Mouse (Mus musculus) right cerebral cortex, postnatal 10 days (tissue): ENCODE measurements around the gene Garem2.
A peak's percentile ranks its signal among the peaks of the same experiment; 100 is the strongest.
"Not testable (repeated sequence)": the region's sequence is repeated elsewhere in the genome, so short reads cannot be mapped to it uniquely, and the experiment has no call there.

Experiments
- DNase-seq, 2 experiments: peaks; one replicate each; pipeline ENCODE4 v3.0.0; 2021; ENCODE audit warnings: low spot score in 2 of 2

Gene Garem2

GRCm38 (mm10) chr5:30104841-30105667 lies at the start of gene Garem2:
TSS of gene Garem2 (plus strand) at chr5:30105161.
- DNase-seq: peak; percentile 43 to 57

DNA sequence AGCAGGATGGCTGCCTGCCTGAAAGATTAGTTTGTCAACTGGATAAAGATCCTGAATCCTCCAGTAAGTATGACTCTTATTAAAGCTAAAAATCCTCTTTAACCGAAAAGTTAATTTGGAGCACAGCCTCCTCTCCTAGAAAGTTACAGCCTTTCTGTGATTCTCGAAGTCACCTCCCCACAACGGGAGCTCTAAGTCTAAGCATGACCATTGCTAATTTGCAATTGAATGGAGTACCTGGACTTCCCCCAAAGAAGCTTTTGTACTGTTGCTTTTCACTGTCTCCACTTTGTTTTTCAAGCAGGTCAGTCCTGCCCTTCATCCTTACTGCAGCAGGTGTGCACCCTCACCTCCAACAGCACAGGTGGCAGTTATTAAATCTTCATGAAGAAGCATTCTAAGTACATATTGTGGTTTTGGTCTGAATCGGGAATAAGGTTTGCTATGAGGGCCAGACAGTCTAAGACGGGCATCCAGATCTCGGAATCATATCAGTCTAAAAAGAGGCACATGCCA lies 46.7 kb upstream of the Garem2 start:
- no peak for DNase-seq

GRCm38 (mm10) chr5:30059607-30060006 lies 45.4 kb upstream of the Garem2 start:
- DNase-seq: not testable (repeated sequence)

DNA sequence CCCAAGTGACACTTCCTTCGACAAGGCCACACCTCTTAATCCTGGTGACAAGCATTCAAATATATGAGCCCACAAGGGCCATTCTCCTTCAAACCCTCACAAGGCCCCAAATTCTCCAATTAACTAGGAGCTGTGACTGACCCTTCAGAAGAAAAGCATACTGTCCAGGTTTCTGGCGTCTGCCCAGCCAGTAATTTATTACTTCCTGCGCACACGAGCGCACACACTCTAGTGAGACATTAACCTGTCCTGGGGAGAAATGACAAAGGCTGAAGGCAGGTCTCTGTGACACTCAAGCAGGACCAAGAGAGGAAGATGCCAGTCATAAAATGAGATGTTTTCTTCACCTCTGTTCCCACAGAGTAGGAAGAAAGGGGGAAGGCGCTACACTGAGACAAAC lies 37.2 kb upstream of the Garem2 start:
- no peak for DNase-seq

- DNase-seq: no peak
These were observed 33.3 kb upstream of the Garem2 start for GRCm38 (mm10) chr5:30071677-30072076.

GRCm38 (mm10) chr5:30072377-30072776 lies 32.6 kb upstream of the Garem2 start:
- DNase-seq: no peak

- DNase-seq: peak; percentile 85 to 86
These were observed 31.8 kb upstream of the Garem2 start, which contains the start of gene Tyms for GRCm38 (mm10) chr5:30072825-30073821. TSS of gene Tyms (minus strand) at chr5:30073617.

DNA sequence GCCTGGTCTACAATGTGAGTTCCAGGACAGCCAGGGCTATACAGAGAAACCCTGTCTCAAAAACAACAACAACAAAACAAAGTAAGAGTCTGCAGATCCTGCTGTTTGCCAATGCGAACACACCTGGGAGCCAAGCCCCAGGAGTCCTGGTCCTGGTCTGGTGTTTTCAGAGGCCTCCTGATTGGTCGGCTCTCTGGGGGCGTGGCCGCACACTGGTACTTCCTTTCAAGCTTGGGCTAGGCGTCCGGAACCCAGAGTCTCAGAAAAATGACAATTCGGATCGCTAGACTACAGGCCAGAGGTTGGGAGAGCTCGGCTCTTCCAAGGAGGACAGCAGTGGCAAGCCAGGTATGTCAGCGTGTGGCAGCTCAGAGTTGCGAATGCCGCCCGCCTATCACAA lies 12.3 kb upstream of the Garem2 start:
- no peak for DNase-seq

DNA sequence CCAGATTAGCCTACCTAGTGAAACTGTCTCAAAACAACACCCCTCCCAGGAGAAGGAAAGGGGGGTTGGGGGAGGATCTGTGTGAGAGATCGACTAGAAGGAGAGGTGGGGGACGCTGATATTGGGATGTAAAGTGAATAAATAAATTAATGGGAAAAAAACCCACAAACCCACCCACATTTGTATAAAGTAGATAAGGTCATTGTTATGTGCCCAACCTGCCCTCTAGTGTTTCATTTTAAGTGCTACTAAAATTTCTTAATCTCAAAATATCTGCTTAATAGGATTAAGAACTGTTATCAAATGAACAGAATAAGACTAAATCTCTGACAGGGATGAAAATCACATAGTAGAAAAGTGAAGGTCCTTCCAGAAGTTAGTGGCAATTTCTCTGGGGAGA lies 10.6 kb upstream of the Garem2 start:
- no peak for DNase-seq

DNA sequence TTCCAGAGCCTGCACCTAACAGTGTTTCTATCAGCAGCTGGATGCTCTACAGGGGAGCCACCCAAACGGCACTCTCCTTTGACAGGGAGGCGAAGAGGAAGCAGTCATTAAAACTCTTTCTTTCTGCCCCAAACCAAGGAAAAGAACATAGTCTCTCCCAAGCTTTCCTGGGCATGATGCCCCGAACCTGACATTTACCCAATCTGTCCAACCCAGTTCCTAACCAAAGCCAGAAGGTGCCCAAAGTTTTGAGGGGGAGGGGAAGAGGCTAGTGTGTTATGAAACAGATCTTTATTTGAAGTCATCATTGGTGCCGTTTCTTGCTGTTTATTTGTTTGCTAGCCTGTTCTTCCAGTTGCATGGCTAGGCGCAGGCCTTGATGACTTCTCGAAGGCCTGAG lies 9.2 kb upstream of the Garem2 start:
- DNase-seq: peak in 1 of 2 experiments; percentile 19

DNA sequence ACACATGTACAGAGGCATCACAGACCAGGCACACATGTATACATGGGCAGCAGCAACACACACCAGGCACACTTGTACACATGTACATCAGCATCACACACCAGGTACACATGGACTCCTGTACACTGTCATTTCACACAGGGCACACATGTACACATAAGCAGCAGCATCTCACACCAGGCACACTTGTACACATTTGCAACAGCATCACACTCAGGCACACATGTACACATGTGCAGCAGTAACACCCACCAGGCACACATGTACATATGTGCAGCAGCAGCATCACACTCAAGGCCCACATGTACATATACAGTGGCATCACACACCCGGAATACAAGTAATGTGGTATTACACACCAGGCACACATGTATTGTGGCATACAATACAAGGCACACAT lies 6.7 kb upstream of the Garem2 start:
- no peak for DNase-seq

DNA sequence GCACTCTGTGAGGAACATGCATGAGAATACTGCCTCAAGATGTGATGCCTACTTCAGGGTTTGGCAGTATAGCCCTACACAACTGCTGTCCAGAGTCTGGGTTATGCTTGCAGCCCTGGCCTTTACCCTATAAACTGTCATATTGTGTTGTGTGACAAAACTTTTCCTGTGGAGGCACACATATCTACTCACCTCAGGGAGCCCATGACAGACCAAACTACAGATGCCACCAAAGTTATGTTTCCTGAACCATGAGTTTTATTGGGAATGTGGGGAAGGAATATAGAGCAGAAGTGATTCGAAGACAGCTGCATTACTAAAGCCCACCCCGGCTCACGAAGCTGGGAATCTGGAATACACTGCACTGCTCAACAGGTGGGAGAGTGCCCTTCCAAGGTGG lies 1.6 kb upstream of the Garem2 start:
- DNase-seq: no peak

- DNase-seq: peak; percentile 52 to 79
These were observed 622 bp upstream of the Garem2 start for GRCm38 (mm10) chr5:30104339-30104738.

DNA sequence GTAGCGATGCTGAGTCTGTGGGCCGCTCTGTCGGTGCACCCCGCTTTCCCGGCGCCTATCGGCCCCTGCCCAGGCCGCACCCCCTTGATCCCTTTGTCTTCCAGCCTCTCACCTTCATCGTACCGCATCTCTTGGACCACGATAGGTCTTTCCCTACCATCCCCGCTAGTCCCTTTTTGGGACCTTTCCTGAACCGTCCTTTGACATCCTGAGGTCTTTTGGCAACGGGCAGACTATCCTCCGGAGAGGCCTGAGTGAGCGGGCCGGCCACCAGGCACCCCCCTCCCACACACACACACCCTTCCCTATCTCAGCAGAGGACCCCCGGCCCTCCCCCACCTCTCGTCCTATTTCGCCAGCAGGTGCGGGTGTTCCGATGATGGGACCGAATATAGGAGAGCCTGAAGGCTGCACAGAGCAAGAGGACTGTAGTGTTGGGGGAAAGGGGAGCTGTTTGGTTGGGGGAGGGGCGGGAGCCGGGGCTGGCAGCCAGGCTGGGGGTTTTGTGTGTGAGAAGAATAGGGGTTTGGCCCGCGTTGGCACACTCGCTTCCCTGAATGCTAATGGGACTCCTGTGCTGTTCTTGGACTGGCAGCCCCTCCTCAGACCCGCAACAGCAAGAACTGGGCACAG lies 823 bp downstream of the Garem2 start, which contains the start of gene 3110082J24Rik:
3110082J24Rik (minus strand) TSS at position 419 of the 633 bp plus-strand sequence.
- DNase-seq: peak; percentile 81 to 82

GRCm38 (mm10) chr5:30106756-30107155 lies 1.8 kb downstream of the Garem2 start:
- DNase-seq: peak; percentile 19

GRCm38 (mm10) chr5:30107186-30107585 lies 2.2 kb downstream of the Garem2 start:
- DNase-seq: peak; percentile 42 to 45

DNA sequence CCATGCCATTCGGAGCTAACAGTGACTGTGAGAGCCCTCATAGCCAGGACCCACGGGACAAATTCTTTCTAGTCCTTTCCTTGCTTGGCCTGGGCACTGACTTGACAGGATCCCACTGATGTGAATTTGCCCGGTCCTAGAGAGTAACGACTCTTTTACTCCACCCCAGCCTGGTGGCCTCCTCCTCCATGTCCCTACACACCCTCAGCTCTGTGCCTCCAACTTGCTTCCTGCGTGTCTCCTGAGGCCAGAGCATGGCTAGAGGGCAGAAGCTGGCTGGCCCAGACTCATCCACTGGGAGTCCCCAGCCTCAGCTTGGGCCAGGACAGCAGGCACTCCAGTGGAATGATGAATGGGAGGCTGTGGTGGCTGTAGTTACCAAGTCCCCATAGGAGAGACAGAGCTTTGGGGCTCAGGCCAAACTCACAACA lies 2.7 kb downstream of the Garem2 start:
- peak; percentile 50 to 61 for DNase-seq

DNA sequence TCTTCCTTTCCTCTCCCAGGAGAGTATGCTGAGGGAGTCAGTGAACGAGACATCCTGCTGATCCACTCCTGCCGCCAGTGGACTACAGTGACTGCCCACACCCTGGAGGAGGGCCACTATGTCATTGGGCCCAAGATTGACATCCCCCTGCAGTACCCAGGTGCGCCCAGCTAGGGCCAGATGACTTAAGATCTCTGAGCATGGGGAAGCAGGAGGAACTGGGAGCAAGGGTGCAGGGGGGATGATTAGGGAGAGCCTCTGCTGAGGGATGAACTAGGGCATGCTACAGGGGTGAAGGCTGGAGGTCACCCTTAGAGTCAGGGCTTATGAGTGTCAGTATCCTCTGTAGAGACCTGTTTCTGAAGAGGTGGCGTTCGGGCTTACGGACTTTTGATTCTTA lies 3.3 kb downstream of the Garem2 start:
- peak; percentile 18 to 20 for DNase-seq

GRCm38 (mm10) chr5:30109899-30110298 lies 4.9 kb downstream of the Garem2 start:
- DNase-seq: peak in 1 of 2 experiments; percentile 16

GRCm38 (mm10) chr5:30110371-30111060 lies 5.6 kb downstream of the Garem2 start:
- peak; percentile 36 for DNase-seq

DNA sequence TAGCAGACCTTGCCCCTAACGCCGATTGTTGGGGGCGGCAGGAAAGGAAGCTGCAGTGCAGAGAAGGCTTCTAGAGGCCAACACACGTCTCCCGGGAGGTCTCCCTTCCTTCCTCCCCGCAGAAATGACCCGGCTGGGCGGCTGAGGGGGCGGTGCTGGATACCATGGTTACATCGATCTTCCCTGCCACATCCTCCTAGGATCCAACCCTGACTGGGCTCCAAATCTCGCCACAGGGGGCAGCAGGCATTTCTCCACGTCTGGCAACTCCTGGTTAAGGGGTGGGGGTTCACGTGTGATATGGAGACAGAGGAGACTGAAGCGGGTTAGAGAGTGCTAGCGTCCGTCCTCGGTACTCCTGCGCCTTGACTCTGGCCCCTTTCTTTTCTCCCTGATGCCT lies 6.2 kb downstream of the Garem2 start:
- DNase-seq: peak; percentile 79 to 84
